Mouse (Mus musculus) lung, adult 2 months (tissue): ENCODE measurements around the gene Numa1.

Experiments used
- CTCF ChIP-seq: fragments of 200-500 bp; IDR thresholded peaks from 2 replicates; pipeline ENCODE4 v1.5.1; 2011; ENCODE audit warnings: mild to moderate bottlenecking, low read length, control low read depth; ENCODE audit not compliant: insufficient read depth
- POLR2A ChIP-seq: fragments of 200-500 bp; IDR thresholded peaks from 2 replicates; pipeline ENCODE4 v1.6.1; 2011; ENCODE audit warnings: low read depth, mild to moderate bottlenecking, control low read depth, low read length, borderline replicate concordance; ENCODE audit errors: extremely low read depth

GRCm38 (mm10) chr7:102019362-102019761 is 85.5 kb downstream of the Numa1 start:
- TF ChIP-seq CTCF (no peak), POLR2A (no peak)
